Comparison of ENCODE assay signal across 30 mouse cellular contexts in genomic region chr13:57534325-57534724, GRCm38 (mm10).
DNase-seq lines count a peak whose midpoint lies in the region; ATAC-seq lines count a peak whose summit lies in the region.
"Had no signal": no experiment of that assay in that cellular context is flagged by ENCODE, and none has a peak within 500 bp of the region (broad histone marks: within the 10 kb centered on the region; RNA-seq: fewer than 3 reads in every experiment).

No protein-coding gene starts in this region.

- no peak overlapping the region for H3K4me2 ChIP-seq in hindbrain, embryonic 13.5 days
- no peak overlapping the region for H3K4me2 ChIP-seq in liver, embryonic 12.5 days
- H3K4me2 ChIP-seq: embryonic facial prominence, embryonic 12.5 days; embryonic facial prominence, embryonic 15.5 days; heart, embryonic 13.5 days; hindbrain, embryonic 12.5 days; intestine, embryonic 15.5 days had no signal

- no peak for ATAC-seq in hindbrain, embryonic 13.5 days (ENCODE audit: low FRiP score)
- ATAC-seq in liver, embryonic 12.5 days, result no peak
- ATAC-seq: forebrain, embryonic 14.5 days; forebrain, postnatal 0 days; hindbrain, embryonic 16.5 days; intestine, embryonic 15.5 days; Patski had no signal

- no peaks in the 10 kb centered on the region for H3K36me3 ChIP-seq in hindbrain, embryonic 10.5 days
- H3K36me3 ChIP-seq in hindbrain, embryonic 13.5 days, result no peaks in the 10 kb centered on the region
- no peaks in the 10 kb centered on the region for H3K36me3 ChIP-seq in liver, embryonic 12.5 days
- H3K36me3 ChIP-seq: embryonic facial prominence, embryonic 12.5 days; embryonic facial prominence, embryonic 15.5 days; G1E; heart, embryonic 10.5 days; heart, embryonic 13.5 days; hindbrain, embryonic 12.5 days; intestine, embryonic 15.5 days had no signal

- H3K9ac ChIP-seq in hindbrain, embryonic 13.5 days, result no peak overlapping the region
- H3K9ac ChIP-seq in liver, embryonic 12.5 days, result no peak overlapping the region
- H3K9ac ChIP-seq: embryonic facial prominence, embryonic 12.5 days; embryonic facial prominence, embryonic 15.5 days; forebrain, postnatal 0 days; heart, embryonic 13.5 days; hindbrain, embryonic 12.5 days; intestine, embryonic 15.5 days had no signal

- H3K27ac ChIP-seq in hindbrain, embryonic 10.5 days, result peak overlapping the region; percentile 29
- H3K27ac ChIP-seq in hindbrain, embryonic 13.5 days, result no peak overlapping the region
- no peak overlapping the region for H3K27ac ChIP-seq in liver, embryonic 12.5 days
- H3K27ac ChIP-seq: embryonic facial prominence, embryonic 12.5 days; embryonic facial prominence, embryonic 15.5 days; heart, adult 2 months; heart, embryonic 10.5 days; heart, embryonic 13.5 days; hindbrain, embryonic 12.5 days; intestine, embryonic 15.5 days had no signal

- peak; percentile 6 for DNase-seq in adrenal gland, adult 8-10 months
- DNase-seq in adrenal gland, postnatal 4 days (ENCODE audit: low spot score in 2 of 2), result no peak
- no peak for DNase-seq in hindbrain, embryonic 10.5 days (ENCODE audit: low spot score)
- peak; percentile 79 for DNase-seq in brain, adult 2 months (ENCODE audit: low read depth, low spot score)
- DNase-seq: B cell, adult 2 months; cerebellum, adult 11 months; cerebellum, adult 2 months; cerebellum, adult 9-11 months; cerebellum, postnatal 25 days; forebrain, postnatal 0 days; gastrocnemius, postnatal 10 days; gastrocnemius, postnatal 36 days; heart, adult 2 months; heart, postnatal 14 days; heart, postnatal 4 days; kidney, adult 11 months; kidney, adult 8-10 months had no signal

- H3K4me1 ChIP-seq in hindbrain, embryonic 10.5 days (replicated peaks), result no peaks in the 10 kb centered on the region; the same call in 1 of the 2 replicates
- peaks cover 16% of the 10 kb centered on the region; the same call in 1 of the 2 replicates for H3K4me1 ChIP-seq in hindbrain, embryonic 13.5 days (replicated peaks)
- H3K4me1 ChIP-seq in liver, embryonic 12.5 days, result no peaks in the 10 kb centered on the region
- H3K4me1 ChIP-seq: embryonic facial prominence, embryonic 12.5 days; embryonic facial prominence, embryonic 15.5 days; intestine, embryonic 15.5 days had no signal

- H3K4me3 ChIP-seq in hindbrain, embryonic 10.5 days, result no peak overlapping the region
- H3K4me3 ChIP-seq in hindbrain, embryonic 13.5 days, result no peak overlapping the region
- no peak overlapping the region for H3K4me3 ChIP-seq in liver, embryonic 12.5 days
- H3K4me3 ChIP-seq: embryonic facial prominence, embryonic 12.5 days; embryonic facial prominence, embryonic 15.5 days; heart, adult 2 months; heart, embryonic 10.5 days; heart, embryonic 13.5 days; hindbrain, embryonic 12.5 days; intestine, embryonic 15.5 days had no signal

- WGBS in hindbrain, embryonic 10.5 days, result 90% methylated on average over 7 of the region's 7 CpGs
- WGBS in hindbrain, embryonic 13.5 days, result 85% methylated on average over 7 of the region's 7 CpGs
- WGBS in liver, embryonic 12.5 days (ENCODE audit: insufficient replicate concordance), result 68% methylated on average over 7 of the region's 7 CpGs

- no peaks in the 10 kb centered on the region for H3K27me3 ChIP-seq in hindbrain, embryonic 10.5 days (ENCODE audit: insufficient read depth, poor library complexity, severe bottlenecking)
- H3K27me3 ChIP-seq in hindbrain, embryonic 13.5 days, result no peaks in the 10 kb centered on the region
- H3K27me3 ChIP-seq in liver, embryonic 12.5 days (replicated peaks), result peaks cover 4% of the 10 kb centered on the region; the same call in 1 of the 2 replicates
- H3K27me3 ChIP-seq: CH12.LX; embryonic facial prominence, embryonic 12.5 days; embryonic facial prominence, embryonic 15.5 days; hindbrain, embryonic 12.5 days; intestine, embryonic 15.5 days; Patski had no signal

- no peaks in the 10 kb centered on the region for H3K9me3 ChIP-seq in hindbrain, embryonic 10.5 days
- no peaks in the 10 kb centered on the region for H3K9me3 ChIP-seq in hindbrain, embryonic 13.5 days
- no peaks in the 10 kb centered on the region for H3K9me3 ChIP-seq in liver, embryonic 12.5 days (replicated peaks)
- H3K9me3 ChIP-seq: embryonic facial prominence, embryonic 12.5 days; embryonic facial prominence, embryonic 15.5 days; heart, embryonic 10.5 days; heart, embryonic 13.5 days; hindbrain, embryonic 12.5 days; intestine, embryonic 15.5 days had no signal

Comparison
In these comparisons a context has a peak if more than half of its experiments do, and no peak if none do; other contexts are left out.
1. DNase-seq: peak in adrenal gland, adult 8-10 months (single experiment) and brain, adult 2 months (single experiment); none in adrenal gland, postnatal 4 days (0 of 2) and hindbrain, embryonic 10.5 days (single experiment).